Mouse (Mus musculus) heart, postnatal 0 days (tissue): ENCODE measurements around the gene Vgll4.

Experiments
- CTCF ChIP-seq: IDR thresholded peaks from 2 replicates; pipeline ENCODE4 v1.5.1; 2016; ENCODE audit warnings: antibody characterized with exemption, control low read depth, low read depth
- EP300 ChIP-seq: IDR thresholded peaks from 2 replicates; pipeline ENCODE4 v1.6.1; 2016; ENCODE audit warnings: antibody characterized with exemption, low read depth

GRCm38 (mm10) chr6:114966396-114967154 is 3.2 kb downstream of the Vgll4 start:
- TF ChIP-seq CTCF (no peak), EP300 (no peak)
